Mouse (Mus musculus): ENCODE measurements around the gene Alkbh2.
A peak's percentile ranks its signal among the peaks of the same experiment; 100 is the strongest.

Alkbh2 gene

DNA sequence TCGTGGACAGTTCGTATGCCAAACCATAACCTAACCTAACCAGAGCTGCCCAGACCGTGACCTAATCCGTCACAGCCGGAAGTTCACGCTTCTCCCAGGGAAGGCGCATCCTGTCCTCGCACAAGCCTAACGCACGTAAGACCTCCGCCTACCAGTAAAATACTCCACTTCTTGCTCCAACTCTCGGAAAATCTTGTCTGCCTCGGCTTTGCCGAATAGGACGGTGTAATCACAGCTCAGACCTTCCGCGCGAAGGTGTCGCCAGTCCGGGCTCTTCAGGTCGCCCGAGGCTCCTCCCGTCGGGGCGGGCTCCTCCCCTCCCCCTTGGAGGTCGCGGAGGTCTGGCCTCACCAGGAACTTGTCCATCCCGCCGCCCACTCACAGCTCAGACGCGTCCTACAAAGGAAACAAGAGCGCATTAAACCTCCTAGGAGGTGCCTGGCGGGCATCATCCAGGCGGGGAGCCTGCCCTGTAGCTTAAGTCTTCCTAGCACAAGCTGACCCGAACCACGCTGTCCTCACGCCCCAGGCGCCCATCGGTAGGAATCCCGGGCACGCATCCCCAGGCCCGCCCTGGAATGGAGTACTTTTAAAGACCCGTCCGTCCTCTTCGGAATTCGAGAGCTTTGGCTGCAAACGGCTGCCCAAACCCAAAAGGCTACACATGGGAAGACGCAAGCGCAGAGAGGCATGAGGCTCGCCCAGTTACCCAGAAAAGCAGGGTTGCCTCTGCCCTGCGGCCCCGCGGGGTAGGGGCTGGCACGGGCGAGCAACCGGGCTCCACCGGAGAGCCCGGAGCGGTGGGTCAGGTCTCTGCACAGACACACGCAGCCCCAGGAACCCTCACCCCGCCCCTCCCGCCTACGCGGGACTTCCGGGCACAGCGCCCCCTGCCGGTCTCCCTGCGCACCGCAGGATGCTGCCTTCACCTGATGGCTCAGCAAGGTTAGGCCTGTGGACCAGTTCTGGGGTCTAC, at the start of gene Alkbh2:
Gene Alkbh2 (minus strand): TSS at position 845 of the 976 bp plus-strand sequence.
- DNase-seq (ENCODE audit: low spot score): peak; percentile 78

DNA sequence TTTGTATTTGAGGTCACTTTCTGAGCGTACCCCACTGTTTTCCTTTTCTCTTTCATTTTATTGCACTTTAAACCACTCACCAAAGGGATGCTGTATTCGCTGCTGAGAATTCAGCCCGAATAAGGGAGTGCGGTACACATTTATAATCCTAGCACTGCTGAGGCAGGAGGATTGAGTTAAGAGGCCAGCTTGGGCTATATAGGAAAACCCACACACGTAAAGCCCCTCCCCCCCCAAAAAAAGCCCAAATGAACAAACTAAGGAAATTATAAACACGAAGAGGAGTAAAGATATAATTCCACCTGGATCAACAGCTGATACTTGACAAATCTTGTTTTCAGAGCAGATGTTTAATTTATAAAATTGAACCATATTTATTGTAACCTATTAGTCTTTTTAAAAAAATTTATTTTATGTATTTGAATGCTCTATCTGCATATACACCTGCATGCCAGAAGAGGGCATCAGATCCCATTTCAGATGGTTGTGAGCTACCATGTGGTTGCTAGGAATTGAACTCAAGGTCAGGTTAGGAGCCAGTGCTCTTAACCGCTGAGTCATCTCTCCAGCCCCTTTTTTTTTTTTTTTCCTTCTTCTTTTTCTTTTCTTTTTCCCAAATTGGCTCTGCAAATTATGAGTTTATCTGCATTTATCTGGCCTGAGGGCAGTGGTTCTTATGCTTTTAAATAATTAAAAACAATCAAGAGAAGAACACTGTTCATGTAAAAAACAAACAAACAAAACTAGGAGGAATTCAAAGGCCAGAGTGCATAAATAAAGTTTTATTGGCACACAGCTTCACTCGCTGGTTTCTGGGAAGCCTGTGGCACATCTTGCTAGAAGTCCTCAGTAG, 48.8 kb upstream of the Alkbh2 start:
- DNase-seq (ENCODE audit: low spot score): peak; percentile 51

DNA sequence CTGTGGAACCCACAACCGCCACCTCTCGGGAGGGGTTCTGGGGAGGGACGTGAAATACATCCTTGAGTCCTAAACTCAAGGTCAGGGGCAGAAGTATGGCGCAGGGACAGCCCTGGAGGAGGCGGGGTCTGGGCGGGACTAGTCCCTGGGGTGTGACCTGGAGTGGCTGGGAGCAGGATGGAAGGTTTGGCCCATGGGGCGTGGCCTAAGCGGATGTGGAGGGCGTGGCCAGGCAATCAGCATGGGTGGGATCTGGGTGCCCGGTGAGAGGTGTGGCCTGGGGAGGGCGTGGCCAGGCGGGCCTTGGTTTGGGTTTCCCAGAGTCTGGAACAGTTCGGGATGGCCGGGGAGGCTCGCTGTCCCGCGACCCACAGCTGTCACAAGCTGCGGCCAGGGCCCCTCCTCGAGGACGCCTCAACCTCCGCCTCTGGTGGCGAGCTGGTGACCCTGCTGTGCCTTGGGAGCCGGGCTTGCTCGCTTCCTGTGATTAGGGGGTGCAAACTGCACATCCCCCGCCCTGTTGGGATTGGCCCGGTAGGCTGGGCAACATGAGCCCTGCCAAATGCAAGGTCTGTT, 47.7 kb upstream of the Alkbh2 start:
- peak; percentile 99 for DNase-seq (ENCODE audit: low spot score)

DNA sequence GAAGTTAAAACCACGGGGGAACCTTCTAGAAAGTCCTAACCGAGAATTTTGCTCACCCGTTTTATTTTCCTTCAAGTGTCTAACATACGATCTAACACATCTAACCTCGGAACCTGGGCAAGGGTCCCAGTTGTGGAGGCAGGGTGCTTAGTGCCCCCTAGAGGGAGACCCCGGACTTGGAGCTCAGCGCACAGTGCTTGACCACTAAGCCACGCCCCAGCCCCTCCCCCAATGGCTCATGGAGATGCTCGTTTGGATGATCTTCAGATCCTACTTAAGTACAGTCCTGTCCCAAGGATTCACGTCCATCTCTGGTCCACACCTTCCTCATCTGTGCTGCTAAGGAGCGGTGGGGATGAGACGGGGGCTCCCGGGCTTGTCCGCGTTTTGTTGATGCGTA, 46.6 kb upstream of the Alkbh2 start:
- no peak for DNase-seq (ENCODE audit: low spot score)

DNA sequence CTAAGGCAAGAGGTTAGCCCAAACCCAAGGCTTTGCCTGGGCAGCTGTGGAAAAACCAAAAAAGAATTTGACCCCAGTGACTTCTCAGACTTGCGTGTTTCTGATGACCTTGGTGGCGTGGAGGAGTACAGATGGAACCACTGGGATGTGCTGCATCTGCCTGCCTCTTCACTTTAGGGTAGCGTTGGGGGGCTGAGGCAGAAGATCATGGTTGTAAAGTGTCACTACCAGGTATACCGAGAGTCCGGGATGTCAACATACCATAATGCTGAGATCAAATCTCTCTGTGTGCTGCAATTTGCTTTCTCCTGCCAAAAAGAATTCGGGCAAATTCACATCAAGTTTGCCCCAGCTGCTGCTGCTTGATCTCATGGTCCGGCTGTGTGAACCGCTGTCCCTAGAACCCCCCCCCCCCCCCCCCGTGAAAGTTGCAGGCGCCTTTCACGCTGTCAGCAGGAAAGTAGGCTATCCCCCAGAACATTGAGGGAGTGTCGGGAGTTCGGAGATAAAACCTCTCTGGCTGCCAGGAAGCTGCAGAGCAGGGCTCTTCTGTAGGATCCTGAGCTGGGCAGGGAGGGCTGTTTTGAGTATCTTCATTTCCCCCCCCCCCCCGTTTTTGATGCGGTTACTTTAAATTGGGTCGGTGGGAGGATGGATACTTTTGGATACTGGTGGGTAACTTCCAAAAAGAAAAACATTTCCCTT, 46.0 kb upstream of the Alkbh2 start:
- DNase-seq (ENCODE audit: low spot score): no peak

DNA sequence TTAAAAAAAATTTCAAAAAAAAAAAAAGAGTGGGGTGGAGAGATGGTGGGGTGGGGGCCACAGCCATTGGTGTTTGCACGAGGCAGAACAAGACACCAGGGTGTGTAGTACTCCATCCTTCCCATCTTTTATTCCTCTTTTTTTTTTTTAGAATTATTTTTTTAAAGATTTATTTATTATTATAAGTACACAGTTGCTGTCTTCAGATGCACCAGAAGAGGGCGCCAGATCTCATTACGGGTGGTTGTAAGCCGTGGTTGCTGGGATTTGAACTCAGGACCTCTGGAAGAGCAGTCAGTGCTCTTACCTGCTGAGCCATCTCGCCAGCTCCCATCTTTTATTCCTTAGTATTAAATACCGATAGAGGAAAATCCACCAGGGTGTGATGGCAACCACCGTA, 45.4 kb upstream of the Alkbh2 start:
- no peak for DNase-seq (ENCODE audit: low spot score)

DNA sequence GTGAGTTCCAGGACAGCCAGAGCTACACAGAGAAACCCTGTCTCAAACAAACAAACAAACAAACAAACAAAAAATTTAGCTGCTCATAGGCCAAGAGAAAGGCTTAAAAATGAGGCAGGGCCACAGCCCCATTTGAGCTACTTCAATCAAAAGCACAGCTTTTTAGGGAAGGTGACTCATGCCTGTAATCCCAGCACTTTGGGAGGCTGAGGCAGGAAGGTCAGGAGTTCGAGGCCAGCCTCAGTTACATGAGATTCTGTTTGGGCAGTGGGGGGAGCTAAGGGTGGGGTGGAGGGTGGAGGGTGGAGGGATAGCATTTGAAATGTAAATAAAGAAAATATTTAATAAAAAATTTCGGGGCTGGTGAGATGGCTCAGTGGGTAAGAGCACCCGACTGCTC, 44.9 kb upstream of the Alkbh2 start:
- no peak for DNase-seq (ENCODE audit: low spot score)

DNA sequence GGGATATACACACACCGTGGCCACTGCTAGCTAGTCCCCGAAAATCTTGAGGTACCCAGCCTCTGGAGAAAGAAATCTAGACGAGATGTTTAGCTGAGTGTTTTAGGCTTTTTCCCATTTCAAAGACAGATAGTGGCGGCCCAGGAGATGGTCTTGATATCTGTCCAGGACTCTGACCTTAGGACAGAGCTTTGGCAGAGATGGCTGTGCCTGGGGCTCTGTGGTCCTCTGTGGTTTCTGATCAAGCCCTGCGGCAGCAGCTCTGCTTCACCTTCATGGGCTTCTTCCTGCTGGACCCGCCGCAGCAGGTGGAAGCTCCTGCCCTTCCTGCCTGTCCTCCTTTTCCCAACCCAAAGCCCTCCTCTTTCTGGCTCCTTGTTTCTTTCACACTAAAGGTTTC, 42.3 kb upstream of the Alkbh2 start:
- no peak for DNase-seq (ENCODE audit: low spot score)

DNA sequence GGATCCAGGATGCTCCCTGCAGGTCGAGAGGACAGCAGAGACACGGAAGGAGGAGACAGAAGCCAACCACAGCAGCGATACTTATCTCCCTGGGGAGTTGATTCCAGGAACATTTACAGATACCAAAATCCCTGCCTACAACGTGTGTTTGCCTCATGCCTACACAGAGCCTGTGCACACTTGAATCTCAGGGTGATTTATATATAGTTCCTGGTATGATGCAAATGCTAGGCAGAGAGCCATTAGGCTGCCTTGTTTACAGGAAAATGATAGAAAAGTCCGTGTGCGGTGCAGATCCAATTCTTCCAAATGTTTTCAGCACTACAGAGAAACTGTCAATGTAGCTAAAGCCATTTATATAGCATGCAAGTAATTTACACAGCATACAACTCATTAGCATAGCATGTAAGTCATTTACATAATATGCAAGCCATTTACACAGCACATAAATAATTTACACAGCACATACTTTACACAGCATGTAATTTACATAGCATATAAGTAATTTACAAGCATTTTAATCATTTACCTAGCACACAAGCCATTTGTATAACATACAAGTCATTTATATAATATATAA, 35.2 kb upstream of the Alkbh2 start:
- peak; percentile 55 for DNase-seq (ENCODE audit: low spot score)

DNA sequence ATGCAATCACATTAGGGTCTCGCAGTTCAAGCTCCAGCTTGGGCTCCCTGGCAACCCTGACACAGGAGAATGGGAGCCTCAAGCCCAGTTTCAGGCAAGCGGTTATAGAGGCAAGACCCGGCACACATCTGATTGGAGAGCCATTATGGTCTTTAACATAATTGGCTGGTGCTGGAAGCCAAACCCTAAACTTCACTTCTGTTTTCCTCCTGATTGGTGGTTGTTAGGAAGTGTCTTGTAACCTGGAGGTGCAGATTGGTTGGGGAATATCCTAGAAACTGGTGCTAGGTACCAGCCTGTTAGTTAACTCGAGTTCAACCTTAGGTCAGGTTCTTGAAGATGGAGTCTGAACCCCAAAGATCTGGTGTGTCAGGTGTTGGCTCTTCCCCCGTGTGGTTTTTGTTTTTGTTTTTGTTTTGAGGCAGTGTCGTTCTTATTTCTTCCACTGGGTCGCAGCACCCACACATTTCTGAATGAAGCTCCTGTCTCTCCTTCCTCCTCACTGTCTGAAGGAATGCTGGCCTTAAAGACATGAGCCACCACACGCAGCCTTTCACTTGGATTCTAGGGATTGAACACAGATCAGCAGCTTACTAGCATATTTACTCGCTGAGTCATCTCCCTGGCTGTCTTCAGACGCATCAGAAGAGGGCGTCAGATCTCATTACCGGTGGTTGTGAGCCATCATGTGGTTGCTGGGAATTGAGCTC, 34.2 kb upstream of the Alkbh2 start:
- peak; percentile 75 for DNase-seq (ENCODE audit: low spot score)

DNA sequence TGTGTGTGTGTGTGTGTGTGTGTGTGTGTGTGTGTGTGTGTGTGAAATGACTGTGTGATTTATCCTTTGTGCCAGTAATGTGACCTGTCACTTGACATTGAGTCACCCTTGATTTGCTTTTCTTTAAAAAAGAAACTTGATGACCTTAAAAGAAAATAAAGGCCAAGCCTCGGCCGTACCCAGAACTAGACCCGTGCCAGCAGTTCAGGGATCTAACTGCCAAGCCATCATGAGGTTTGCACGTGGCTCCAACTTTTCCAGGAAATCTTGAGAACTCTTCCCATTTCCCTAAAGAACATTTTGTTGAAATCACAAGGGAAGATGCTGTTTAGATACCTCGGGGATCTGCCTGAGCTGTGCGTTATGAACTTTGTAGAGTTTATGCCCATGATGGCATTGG, 33.4 kb upstream of the Alkbh2 start:
- DNase-seq (ENCODE audit: low spot score): peak; percentile 60

DNA sequence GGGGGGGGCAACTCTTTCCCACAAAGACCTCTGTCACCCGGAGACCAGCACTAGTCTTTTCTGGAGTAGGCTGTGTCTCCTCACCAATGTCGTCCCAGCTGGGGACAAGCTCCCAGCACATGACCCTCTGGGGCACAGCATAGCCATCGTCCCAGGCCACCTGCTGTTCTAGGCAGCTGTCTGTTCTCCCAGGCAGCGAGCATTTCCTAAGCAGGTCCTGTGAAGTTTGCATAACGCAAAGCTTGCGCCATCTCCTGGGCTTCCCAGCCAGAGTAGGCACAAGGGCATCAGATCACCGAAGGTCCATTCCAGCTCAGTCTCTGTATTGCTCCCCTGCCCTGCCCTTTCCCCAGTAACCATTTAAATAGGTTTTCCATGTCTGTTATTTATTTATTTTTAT, 29.2 kb upstream of the Alkbh2 start:
- DNase-seq (ENCODE audit: low spot score): peak; percentile 77

DNA sequence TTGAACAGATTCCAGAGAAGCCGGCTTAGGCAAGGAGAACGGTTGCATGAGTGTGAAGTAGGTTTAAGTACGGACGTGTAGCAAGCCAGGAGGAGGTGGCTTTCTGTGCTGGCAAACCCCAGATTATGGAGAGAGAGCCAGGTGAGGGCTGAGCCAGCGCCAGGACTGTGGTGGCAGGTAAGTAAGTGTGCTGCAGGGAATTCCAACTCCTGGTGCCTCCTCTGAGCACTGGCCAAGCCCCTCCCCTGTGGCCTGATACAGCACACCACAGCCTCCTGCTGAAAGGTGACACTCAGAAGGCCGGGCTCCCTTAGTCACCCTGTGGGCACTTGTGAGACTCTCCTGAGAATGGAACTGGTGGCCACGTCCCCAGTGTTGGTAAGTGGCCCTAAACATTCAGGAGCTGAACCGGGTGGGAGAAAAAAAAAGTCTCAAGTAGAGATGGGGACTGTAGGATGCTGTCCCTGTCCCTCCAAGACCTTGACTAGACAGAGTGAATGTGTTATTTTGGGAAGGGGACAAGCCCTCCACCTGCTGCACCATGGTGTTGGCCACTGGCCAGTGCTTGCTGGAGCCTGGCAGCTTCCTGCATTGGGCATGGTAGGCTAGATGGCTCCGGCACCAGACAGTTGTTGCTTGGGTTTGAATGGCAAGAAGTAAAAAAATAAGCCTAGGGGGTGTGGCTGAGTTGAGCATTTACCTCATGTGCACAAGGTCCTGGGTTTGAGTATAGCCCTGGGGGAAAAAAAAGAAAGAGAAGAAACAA, 27.3 kb upstream of the Alkbh2 start:
- no peak for DNase-seq (ENCODE audit: low spot score)

DNA sequence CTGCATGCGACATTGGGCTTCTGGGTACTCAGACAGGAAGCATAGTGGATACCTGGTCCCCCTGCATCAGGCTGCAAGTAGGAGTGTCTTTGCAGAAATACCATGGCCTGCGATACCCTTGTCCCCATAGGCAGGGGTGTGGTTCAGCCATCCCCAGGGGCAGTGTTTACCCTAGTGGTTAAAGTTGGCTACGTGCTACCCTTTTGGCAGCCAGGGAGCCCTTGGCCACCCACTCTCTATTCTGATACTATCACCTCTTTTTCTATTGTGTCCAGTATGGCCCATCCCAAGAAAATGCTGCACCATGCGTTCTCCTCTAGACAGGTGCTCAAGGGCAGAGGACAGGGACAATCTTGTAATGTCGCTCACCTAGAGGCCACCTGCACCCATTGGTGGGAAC, 26.7 kb upstream of the Alkbh2 start:
- no peak for DNase-seq (ENCODE audit: low spot score)

DNA sequence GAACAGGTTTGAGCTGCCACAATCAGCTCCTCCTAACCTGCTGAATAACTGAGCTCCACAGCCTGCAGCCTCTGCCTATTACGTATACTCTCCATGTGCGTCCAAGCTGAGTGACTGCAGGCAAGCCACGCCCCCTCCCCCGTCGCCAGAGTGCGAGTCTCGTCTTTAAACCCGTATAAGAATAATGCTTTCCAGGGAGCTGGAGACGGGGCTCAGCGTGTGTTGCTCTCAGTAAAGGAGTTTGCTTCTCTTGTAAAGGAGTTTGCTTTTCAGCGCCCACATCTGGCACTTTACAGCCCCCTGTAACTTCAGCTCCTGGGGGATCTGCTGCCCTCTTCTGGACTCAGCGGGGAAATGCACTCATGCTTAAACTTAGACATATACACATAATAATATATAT, 25.5 kb upstream of the Alkbh2 start:
- DNase-seq (ENCODE audit: low spot score): no peak

DNA sequence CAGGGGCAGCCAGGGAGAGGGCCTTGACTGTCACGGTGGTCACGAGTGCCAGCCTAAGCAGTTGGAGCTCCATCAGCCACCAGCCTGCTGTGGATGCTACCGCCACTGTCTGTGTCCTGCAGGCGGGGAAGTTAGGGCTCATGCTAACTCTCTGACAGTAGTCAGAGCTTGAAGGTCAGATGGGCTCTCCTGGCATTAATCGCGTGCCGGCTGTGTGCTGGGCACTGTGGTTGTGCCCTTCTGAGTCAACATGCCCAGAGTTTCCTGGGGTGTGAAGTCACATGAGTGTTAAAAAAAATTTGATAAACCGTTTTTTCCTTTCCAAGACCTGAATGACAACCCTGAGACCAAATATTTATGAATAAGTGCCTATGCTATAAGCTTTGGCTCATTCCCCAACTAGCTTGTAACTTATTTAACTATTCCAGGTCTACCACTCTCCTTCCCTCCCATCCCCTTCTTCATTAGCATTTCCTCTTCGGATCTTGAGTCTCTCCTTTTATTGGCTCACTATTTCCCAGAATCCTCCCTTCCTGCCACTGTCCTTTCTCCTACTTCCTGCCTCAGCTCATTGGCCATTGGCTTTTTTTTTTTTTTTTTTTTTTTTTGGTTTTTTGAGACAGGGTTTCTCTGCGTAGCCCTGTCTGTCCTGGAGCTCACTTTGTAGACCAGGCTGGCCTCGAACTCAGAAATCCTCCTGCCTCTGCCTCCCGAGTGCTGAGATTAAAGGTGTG, 24.5 kb upstream of the Alkbh2 start:
- no peak for DNase-seq (ENCODE audit: low spot score)

DNA sequence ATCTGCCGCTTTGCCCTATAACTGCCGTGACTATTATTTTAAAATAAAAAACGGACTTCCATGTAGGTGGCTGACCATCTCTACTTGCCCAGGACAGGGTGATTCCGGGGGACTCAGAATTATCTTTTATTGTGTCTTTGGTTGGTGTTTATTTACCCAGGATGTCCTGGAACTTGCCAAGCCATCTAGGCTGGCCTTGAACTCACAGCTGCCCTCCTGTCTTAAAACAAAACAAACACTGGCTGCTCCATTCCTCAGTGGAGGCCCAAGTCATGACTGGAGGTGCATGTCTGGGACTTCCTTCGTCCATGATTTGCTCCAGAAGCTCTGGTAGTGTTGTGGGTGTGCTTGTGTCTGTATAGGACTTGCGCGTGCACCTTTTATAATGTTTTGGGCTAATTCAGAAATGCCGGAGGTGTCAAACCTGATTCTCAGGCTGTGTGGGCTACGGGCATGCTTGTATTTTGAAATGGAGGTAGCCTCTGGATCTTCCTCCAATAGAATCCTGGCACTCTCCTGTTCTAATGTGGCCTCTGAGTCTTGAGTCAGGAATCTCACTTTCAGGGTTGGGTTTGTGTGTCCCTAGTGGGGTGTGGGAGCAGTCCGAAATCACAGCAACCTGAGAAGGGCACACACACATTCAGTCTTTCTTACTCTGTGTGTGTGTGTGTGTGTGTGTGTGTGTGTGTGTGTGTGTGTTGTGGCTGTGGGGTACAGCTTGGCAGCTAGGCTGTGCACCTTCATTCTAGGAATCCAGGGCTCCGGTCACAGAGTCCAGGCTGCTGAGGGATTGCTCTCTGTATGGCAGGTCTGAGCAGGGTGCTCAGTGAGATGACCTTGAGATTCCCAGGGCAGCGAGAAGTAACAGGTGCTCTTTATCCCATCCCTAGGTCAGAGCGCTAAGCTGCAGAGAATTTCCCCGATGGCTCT, 19.3 kb upstream of the Alkbh2 start:
- no peak for DNase-seq (ENCODE audit: low spot score)
